In genomic region chr16:38562131-38562967, GRCm38 (mm10) we compare ENCODE assay signal across 8 mouse cellular contexts. TPM values are rescaled to one million over a fixed set of nuclear protein-coding genes. Genes with fewer than 3 reads are reported as not detected.
DNase-seq lines count a peak whose midpoint lies in the region; ATAC-seq and TF ChIP-seq lines count a peak whose summit lies in the region.

No protein-coding gene starts in this region.

- DNase-seq in A20 (ENCODE audit: low read depth, low spot score), result peak; percentile 95
- DNase-seq in liver, adult 2 months (ENCODE audit: extremely low read depth, low read depth, low spot score), result peak; percentile 73
- DNase-seq in splenic B cell, adult 2 months (ENCODE audit: low read depth, low spot score), result peak; percentile 96

- H3K9ac ChIP-seq in heart, embryonic 11.5 days (ENCODE audit: low read depth, low read length), result peak overlapping the region; percentile 91
- H3K9ac ChIP-seq in kidney, embryonic 16.5 days (replicated peaks; ENCODE audit: low read length), result peak overlapping the region; percentile 97
- peak overlapping the region; percentile 88 for H3K9ac ChIP-seq in liver, adult 2 months (ENCODE audit: low read depth, low read length)

- H3K4me1 ChIP-seq in bone marrow macrophage, adult 2 months (ENCODE audit: control insufficient read depth, insufficient read depth, low read length), result peaks cover 6% of the 10 kb centered on the region; the same call in 1 of the 2 replicates
- no peaks in the 10 kb centered on the region for H3K4me1 ChIP-seq in embryonic fibroblast, embryonic 13.5 days (ENCODE audit: control insufficient read depth, insufficient read depth, low read length)
- no peaks in the 10 kb centered on the region; the same call in 1 of the 2 replicates for H3K4me1 ChIP-seq in heart, embryonic 11.5 days (ENCODE audit: control insufficient read depth, insufficient read depth, low read length)
- peaks cover 10% of the 10 kb centered on the region for H3K4me1 ChIP-seq in kidney, embryonic 16.5 days (ENCODE audit: insufficient read depth, low read length)
- no peaks in the 10 kb centered on the region for H3K4me1 ChIP-seq in liver, adult 2 months (ENCODE audit: control insufficient read depth, insufficient read depth, low read length)

- H3K79me2 ChIP-seq in liver, adult 2 months (ENCODE audit: control insufficient read depth, insufficient read depth, low read length), result peaks cover 15% of the 10 kb centered on the region; the same call in 1 of the 2 replicates
- H3K79me2 ChIP-seq in myocyte (ENCODE audit: control insufficient read depth, insufficient read depth), result peaks cover 44% of the 10 kb centered on the region

- H3K36me3 ChIP-seq in heart, embryonic 11.5 days (ENCODE audit: control insufficient read depth, insufficient read depth, low read length), result peaks cover 2% of the 10 kb centered on the region; the same call in 1 of the 2 replicates
- peaks cover 21% of the 10 kb centered on the region for H3K36me3 ChIP-seq in kidney, embryonic 16.5 days (ENCODE audit: insufficient read depth, low read length)
- H3K36me3 ChIP-seq in liver, adult 2 months (ENCODE audit: control insufficient read depth, insufficient read depth, low read length), result peaks cover 13% of the 10 kb centered on the region
- no peaks in the 10 kb centered on the region for H3K36me3 ChIP-seq in myocyte (ENCODE audit: control insufficient read depth, insufficient read depth)
- H3K36me3 ChIP-seq in splenic B cell, adult 2 months (ENCODE audit: control insufficient read depth, insufficient read depth, low read length, poor library complexity, severe bottlenecking), result peaks cover 6% of the 10 kb centered on the region; the same call in 1 of the 2 replicates

- H3K4me2 ChIP-seq in heart, embryonic 11.5 days, result peak overlapping the region; percentile 72
- H3K4me2 ChIP-seq in kidney, embryonic 16.5 days (replicated peaks; ENCODE audit: low read depth, low read length), result peak overlapping the region; percentile 71
- H3K4me2 ChIP-seq in myocyte (ENCODE audit: low read depth), result peak overlapping the region; percentile 73

- H3K27me3 ChIP-seq in heart, embryonic 11.5 days (ENCODE audit: control insufficient read depth, insufficient read depth, low read length), result no peaks in the 10 kb centered on the region
- peaks cover 11% of the 10 kb centered on the region; the same call in 1 of the 2 replicates for H3K27me3 ChIP-seq in kidney, embryonic 16.5 days (ENCODE audit: insufficient read depth, low read length)
- H3K27me3 ChIP-seq in liver, adult 2 months (ENCODE audit: control insufficient read depth, insufficient read depth, low read length), result 0 out of 2 replicates have a peak, but pooled peaks cover 2% of the 10 kb centered on the region
- H3K27me3 ChIP-seq in myocyte (ENCODE audit: control insufficient read depth, insufficient read depth, insufficient read length), result no peaks in the 10 kb centered on the region
- H3K27me3 ChIP-seq in splenic B cell, adult 2 months (ENCODE audit: control insufficient read depth, insufficient read depth, low read length, poor library complexity, severe bottlenecking), result no peaks in the 10 kb centered on the region

- no peak for TF ChIP-seq POLR2A in bone marrow macrophage, adult 2 months (IDR thresholded peaks at IDR 0.05; ENCODE audit: borderline replicate concordance, low read depth, low read length)
- TF ChIP-seq POLR2A in embryonic fibroblast, embryonic 13.5 days (IDR thresholded peaks at IDR 0.05; ENCODE audit: low read depth, low read length), result peak; percentile 98
- TF ChIP-seq POLR2A in liver, adult 2 months (IDR thresholded peaks at IDR 0.05; ENCODE audit: extremely low read depth, insufficient read depth, low read length), result 0 out of 2 replicates have a peak, but pooled peaks have one; percentile 66
- peak; percentile 98 for TF ChIP-seq POLR2A in myocyte (IDR thresholded peaks at IDR 0.05; ENCODE audit: insufficient read length, low read depth)

- H3K27ac ChIP-seq in bone marrow macrophage, adult 2 months (ENCODE audit: insufficient read depth, low read depth, low read length), result peak overlapping the region; percentile 58
- peak overlapping the region; percentile 38 for H3K27ac ChIP-seq in embryonic fibroblast, embryonic 13.5 days (ENCODE audit: insufficient read depth, low read length)
- H3K27ac ChIP-seq in heart, embryonic 11.5 days (ENCODE audit: low read depth, low read length), result peak overlapping the region; percentile 81
- peak overlapping the region; percentile 82 for H3K27ac ChIP-seq in kidney, embryonic 16.5 days (ENCODE audit: low read length)
- H3K27ac ChIP-seq in liver, adult 2 months (replicated peaks; ENCODE audit: insufficient read depth, low read depth, low read length), result peak overlapping the region; percentile 76

- H3K4me3 ChIP-seq in bone marrow macrophage, adult 2 months (ENCODE audit: insufficient read depth, low read length), result peak overlapping the region; percentile 95
- peak overlapping the region; percentile 97 for H3K4me3 ChIP-seq in embryonic fibroblast, embryonic 13.5 days (ENCODE audit: insufficient read depth, low read length)
- peak overlapping the region; percentile 97 for H3K4me3 ChIP-seq in heart, embryonic 11.5 days (ENCODE audit: low read depth, low read length)
- H3K4me3 ChIP-seq in kidney, embryonic 16.5 days (ENCODE audit: low read length), result peak overlapping the region; percentile 91
- peak overlapping the region; percentile 98 for H3K4me3 ChIP-seq in liver, adult 2 months (ENCODE audit: insufficient read depth, low read depth, low read length)
- H3K4me3 ChIP-seq in myocyte, result peak overlapping the region; percentile 89

- WGBS in heart, embryonic 11.5 days (ENCODE audit: insufficient replicate concordance), result 6% methylated on average over 37 of the region's 37 CpGs
- 8% methylated on average over 37 of the region's 37 CpGs for WGBS in kidney, embryonic 16.5 days
- WGBS in liver, adult 2 months, result 7% methylated on average over 37 of the region's 37 CpGs

- ATAC-seq in heart, embryonic 11.5 days (replicated peaks; ENCODE audit: insufficient number of reproducible peaks, low FRiP score, low TSS enrichment), result peak; percentile 94
- ATAC-seq in kidney, embryonic 16.5 days (ENCODE audit: low FRiP score, low TSS enrichment), result peak; percentile 97

- TF ChIP-seq CTCF in bone marrow macrophage, adult 2 months (IDR thresholded peaks at IDR 0.05; ENCODE audit: low read depth, low read length), result no peak
- TF ChIP-seq CTCF in embryonic fibroblast, embryonic 13.5 days (IDR thresholded peaks at IDR 0.05; ENCODE audit: borderline replicate concordance, insufficient read depth, low read length), result no peak
- TF ChIP-seq CTCF in liver, adult 2 months (IDR thresholded peaks at IDR 0.05; ENCODE audit: low read depth, low read length), result no peak

- H3ac ChIP-seq in myocyte (ENCODE audit: control insufficient read depth, insufficient read length), result peak overlapping the region; percentile 99

- H3K9me3 ChIP-seq in heart, embryonic 11.5 days (replicated peaks; ENCODE audit: control insufficient read depth, low read length), result no peaks in the 10 kb centered on the region
- H3K9me3 ChIP-seq in kidney, embryonic 16.5 days (ENCODE audit: low read length), result no peaks in the 10 kb centered on the region

TF ChIP-seq in myocyte, 11 proteins besides CTCF, POLR2A, EP300 and RAD21 (continues in another document):
- TF ChIP-seq USF1 (IDR thresholded peaks at IDR 0.05; ENCODE audit: low read depth) (no peak), TCF3 (IDR thresholded peaks at IDR 0.05; ENCODE audit: insufficient read length, low read depth) (no peak), POLR2AphosphoS2 (IDR thresholded peaks at IDR 0.05; ENCODE audit: insufficient read length, low read depth) (peak; percentile 98), TCF12 (IDR thresholded peaks at IDR 0.05; ENCODE audit: insufficient read depth, poor library complexity, severe bottlenecking) (no peak), MYOG (IDR thresholded peaks at IDR 0.05; ENCODE audit: control insufficient read depth in 1 of 3, insufficient read depth in 1 of 3, insufficient read length in 2 of 3, low read depth in 2 of 3) (peak in 2 of 3 experiments; percentile 27 to 65), E2F4 (IDR thresholded peaks at IDR 0.05; ENCODE audit: insufficient read depth) (no peak), REST (IDR thresholded peaks at IDR 0.05; ENCODE audit: insufficient read depth, insufficient read length) (peak; percentile 42), MAX (IDR thresholded peaks at IDR 0.05; ENCODE audit: low read depth) (no peak), MYOD1 (IDR thresholded peaks at IDR 0.05; ENCODE audit: control insufficient read depth in 1 of 3, insufficient read length in 2 of 3, low read depth in 2 of 3) (peak in 2 of 3 experiments; percentile 21 to 54)

RNA-seq across cellular contexts. Expression of gene Tmem39a, which starts 3.9 kb away (rescaled TPM):
- polyA plus RNA-seq in bone marrow macrophage, adult 2 months (2012; ENCODE audit: insufficient read depth, insufficient read length, missing spikeins), result 25.9 and 30.2 TPM in 2 replicates
- 127 and 143 TPM in 2 replicates for polyA plus RNA-seq in embryonic fibroblast, embryonic 13.5 days (2011; ENCODE audit: insufficient read length, low read depth, missing spikeins)
- polyA plus RNA-seq in heart, embryonic 11.5 days (2014; fragmentation: Nextera tagmentation; extraction: Ambion mirVana), result 77.3 and 84.0 TPM in 2 replicates
- polyA plus RNA-seq in kidney, embryonic 16.5 days (2015; fragmentation: Nextera tagmentation; extraction: Ambion mirVana), result 133 and 139 TPM in 2 replicates
- total RNA-seq in liver, adult 2 months (2014; rRNA removed), result 8.1 and 9.3 TPM in 2 replicates
- polyA plus RNA-seq in liver, adult 2 months (2012; rRNA removed), result 37.5 and 58.4 TPM in 2 replicates
- 36.8 TPM for polyA plus RNA-seq in myocyte (2012; fragmentation: generic; extraction: Trizol)

RNA-seq across cellular contexts. Expression of gene Poglut1, which starts 12.3 kb away (rescaled TPM):
- polyA plus RNA-seq in bone marrow macrophage, adult 2 months (2012; ENCODE audit: insufficient read depth, insufficient read length, missing spikeins), result 26.0 and 28.2 TPM in 2 replicates
- polyA plus RNA-seq in embryonic fibroblast, embryonic 13.5 days (2011; ENCODE audit: insufficient read length, low read depth, missing spikeins), result 64.5 and 67.0 TPM in 2 replicates
- polyA plus RNA-seq in heart, embryonic 11.5 days (2014; fragmentation: Nextera tagmentation; extraction: Ambion mirVana), result 33.5 and 37.7 TPM in 2 replicates
- polyA plus RNA-seq in kidney, embryonic 16.5 days (2015; fragmentation: Nextera tagmentation; extraction: Ambion mirVana), result 62.2 and 62.9 TPM in 2 replicates
- total RNA-seq in liver, adult 2 months (2014; rRNA removed), result 12.6 and 12.9 TPM in 2 replicates
- polyA plus RNA-seq in liver, adult 2 months (2012; rRNA removed), result 5.6 and 6.9 TPM in 2 replicates
- polyA plus RNA-seq in myocyte (2012; fragmentation: generic; extraction: Trizol), result 25.5 TPM

RNA-seq across cellular contexts. Expression of gene Timmdc1, which starts 39.9 kb away (rescaled TPM):
- 11.9 and 13.1 TPM in 2 replicates for polyA plus RNA-seq in bone marrow macrophage, adult 2 months (2012; ENCODE audit: insufficient read depth, insufficient read length, missing spikeins)
- polyA plus RNA-seq in embryonic fibroblast, embryonic 13.5 days (2011; ENCODE audit: insufficient read length, low read depth, missing spikeins), result 29.0 and 38.0 TPM in 2 replicates
- 33.3 and 33.6 TPM in 2 replicates for polyA plus RNA-seq in heart, embryonic 11.5 days (2014; fragmentation: Nextera tagmentation; extraction: Ambion mirVana)
- polyA plus RNA-seq in kidney, embryonic 16.5 days (2015; fragmentation: Nextera tagmentation; extraction: Ambion mirVana), result 29.7 and 34.4 TPM in 2 replicates
- 29.7 and 35.7 TPM in 2 replicates for total RNA-seq in liver, adult 2 months (2014; rRNA removed)
- polyA plus RNA-seq in liver, adult 2 months (2012; rRNA removed), result 30.4 and 34.1 TPM in 2 replicates
- 41.4 TPM for polyA plus RNA-seq in myocyte (2012; fragmentation: generic; extraction: Trizol)

Comparison
In these comparisons a context has a peak if more than half of its experiments do, and no peak if none do; other contexts are left out.
1. Peak in every context shown above with its lines: DNase-seq, ATAC-seq, H3K4me3 ChIP-seq and H3K27ac ChIP-seq.